Mouse (Mus musculus) cerebellum, adult 8-10 months (tissue): ENCODE data around the gene Baz2b.
"Not testable (repeated sequence)": the region's sequence is repeated elsewhere in the genome, so short reads cannot be mapped to it uniquely, and the experiment has no call there.

Source experiments
- DNase-seq: peaks from one replicate; pipeline ENCODE4 v3.0.0; 2022

Gene Baz2b

GRCm38 (mm10) chr2:60088785-60089527 lies 120.7 kb downstream of the Baz2b start:
- no peak for DNase-seq

- peak; percentile 23 for DNase-seq
These were observed 123.3 kb downstream of the Baz2b start for GRCm38 (mm10) chr2:60086197-60086903.

DNA sequence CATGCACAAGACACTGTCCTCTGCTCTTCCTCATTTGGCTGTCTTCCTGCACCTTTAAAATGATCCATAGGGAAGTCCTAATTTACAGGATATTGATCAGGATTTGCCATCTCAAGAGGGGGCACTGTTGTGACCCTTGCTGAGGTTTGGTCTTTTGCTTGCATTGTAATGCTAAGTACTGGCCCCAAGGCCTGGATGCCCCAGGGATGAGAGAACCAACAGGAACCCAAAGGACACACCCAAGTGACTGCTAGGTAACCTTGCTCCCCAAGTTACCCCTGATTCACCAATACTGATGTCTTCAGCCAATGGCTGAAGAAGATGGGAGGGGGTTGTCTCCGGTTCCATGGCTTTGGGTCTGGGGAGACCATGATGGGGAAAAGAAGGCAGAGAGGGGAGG lies 124.8 kb downstream of the Baz2b start:
- DNase-seq = no peak

DNA sequence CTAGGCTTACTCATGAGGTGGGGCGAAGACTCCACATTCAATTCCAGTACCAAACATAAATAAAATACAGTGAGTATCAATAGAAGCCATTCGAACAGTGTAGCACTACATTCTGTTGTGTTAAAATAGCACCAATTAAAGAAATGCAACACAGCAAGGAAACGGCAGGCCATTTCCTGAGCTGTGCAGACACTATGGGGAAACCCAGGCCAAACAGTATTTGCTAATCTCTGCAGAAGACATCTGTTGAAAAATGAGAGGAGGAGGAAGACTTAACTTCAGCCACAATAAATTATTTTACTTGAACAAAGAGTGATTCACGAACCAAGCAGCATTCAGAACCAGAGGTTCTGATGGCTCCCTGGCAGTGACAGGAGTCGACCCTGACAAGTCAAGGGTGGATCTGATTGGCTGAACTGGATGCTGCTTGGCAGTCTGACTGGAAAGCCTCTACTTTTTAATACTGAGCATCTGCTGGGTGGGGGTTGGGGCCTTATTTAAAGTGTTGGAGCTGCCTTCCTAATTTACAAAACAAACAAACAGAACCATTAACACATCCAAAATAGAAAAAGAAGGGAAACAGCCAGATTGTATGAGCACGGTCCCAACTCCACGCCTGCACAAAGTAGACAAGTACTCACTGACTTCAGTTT lies 126.5 kb downstream of the Baz2b start:
- DNase-seq = no peak

DNA sequence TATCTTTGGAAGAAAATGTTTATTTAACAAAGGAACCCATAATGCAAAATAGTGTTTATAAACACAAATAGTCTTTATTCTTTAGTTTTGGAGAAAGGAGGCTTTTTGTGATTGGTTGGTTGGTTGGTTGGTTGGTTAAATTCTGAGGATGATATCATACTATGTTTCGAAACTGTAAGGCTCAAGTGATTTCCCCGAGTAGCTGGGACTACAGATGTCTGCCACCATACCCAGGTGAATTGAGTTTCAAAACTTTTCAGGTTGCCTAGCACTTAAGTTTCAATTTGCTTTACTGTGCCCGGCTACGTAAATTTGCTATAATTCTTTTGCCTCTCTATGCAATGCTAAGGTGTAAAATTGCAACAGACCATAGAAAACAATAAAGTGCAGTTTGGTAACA lies 127.4 kb downstream of the Baz2b start:
- DNase-seq = no peak

DNA sequence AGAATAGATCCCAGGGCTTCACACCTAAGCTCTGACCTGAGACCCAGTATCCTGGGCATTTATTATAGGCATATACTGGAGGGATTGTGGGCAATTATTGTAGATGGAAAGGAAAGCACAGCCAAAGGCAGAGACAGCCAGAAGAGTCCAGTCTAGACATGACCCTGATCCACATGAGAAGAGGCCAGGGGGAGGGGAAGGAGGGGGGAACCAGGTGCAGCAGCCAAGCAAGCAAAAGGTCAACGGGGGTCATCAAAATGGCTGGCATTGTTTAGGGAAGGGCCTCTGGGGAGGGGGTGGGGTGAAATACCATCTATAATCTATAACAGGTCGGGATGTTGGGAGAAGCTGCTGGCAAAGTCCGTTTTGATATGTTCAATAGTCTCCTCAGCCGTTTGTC lies 128.8 kb downstream of the Baz2b start:
- DNase-seq = no peak

GRCm38 (mm10) chr2:60077631-60078030 lies 132.0 kb downstream of the Baz2b start:
- DNase-seq = no peak

- DNase-seq = no peak
These were observed 132.8 kb downstream of the Baz2b start for GRCm38 (mm10) chr2:60076800-60077199.

GRCm38 (mm10) chr2:60076025-60076424 lies 133.6 kb downstream of the Baz2b start:
- DNase-seq = no peak

DNA sequence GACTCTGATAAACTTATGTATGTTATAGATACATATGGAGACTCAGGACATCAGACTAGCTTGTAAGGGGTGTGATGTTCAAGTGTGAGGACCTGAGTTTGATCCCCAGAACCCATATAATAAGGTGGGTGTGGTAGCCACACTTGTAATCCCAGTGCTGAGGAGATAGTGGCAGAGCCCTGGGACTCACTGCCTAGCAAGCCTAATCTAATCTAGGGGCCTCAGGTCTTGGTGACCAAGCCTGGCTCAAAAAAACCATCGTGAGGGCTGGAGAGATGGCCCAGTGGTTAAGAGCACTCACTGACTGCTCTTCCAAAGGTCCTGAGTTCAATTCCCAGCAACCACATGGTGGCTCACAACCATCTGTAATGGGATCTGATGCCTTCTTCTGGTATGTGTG lies 135.8 kb downstream of the Baz2b start:
- DNase-seq = not testable (repeated sequence)

- DNase-seq = no peak
These were observed 137.8 kb downstream of the Baz2b start for GRCm38 (mm10) chr2:60071813-60072212.

- no peak for DNase-seq
These were observed 138.7 kb downstream of the Baz2b start for GRCm38 (mm10) chr2:60070938-60071337.

- DNase-seq = no peak
These were observed 141.2 kb downstream of the Baz2b start for GRCm38 (mm10) chr2:60068468-60068867.

DNA sequence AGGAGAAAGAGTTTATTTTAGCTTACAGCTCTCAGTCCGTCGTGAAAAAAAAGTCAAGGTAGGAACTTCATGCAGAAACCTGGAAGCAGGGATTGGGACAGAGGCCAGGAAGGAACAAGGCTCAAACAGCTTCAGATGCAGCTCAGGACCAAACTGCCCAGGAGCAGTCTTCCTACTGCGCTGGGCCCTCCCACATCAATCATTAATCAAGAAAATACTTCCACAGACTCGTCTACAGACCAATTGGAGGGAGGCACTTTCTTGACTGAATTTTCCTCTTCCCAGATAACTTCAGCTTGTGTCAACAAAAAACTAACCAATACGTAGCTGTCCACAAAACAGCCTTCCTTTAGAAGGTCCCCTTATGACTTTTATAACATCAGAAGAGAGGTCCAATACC lies 144.2 kb downstream of the Baz2b start:
- no peak for DNase-seq

GRCm38 (mm10) chr2:60060185-60060775 lies 149.4 kb downstream of the Baz2b start:
- no peak for DNase-seq

GRCm38 (mm10) chr2:60059300-60059699 lies 150.3 kb downstream of the Baz2b start:
- DNase-seq = no peak

DNA sequence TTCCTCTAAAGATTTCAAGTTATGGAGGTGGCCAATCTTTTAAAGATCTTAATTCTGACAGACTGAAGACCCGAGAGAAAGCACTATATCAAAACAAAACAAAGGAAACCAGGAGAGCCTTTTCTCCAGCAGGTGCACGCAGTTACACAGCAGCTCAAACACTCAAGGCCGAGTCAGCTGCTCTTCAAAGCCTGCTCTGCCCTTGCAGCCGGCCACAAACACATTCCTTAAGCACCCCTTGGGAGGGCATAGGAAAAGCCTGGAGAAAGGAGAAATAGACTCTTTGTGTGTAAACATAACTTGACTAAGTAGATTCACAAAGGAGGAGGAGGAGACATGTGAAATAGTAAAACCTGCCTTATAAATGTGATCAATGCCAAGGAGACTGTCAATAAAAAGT lies 153.6 kb downstream of the Baz2b start:
- no peak for DNase-seq

- DNase-seq = no peak
These were observed 154.7 kb downstream of the Baz2b start for GRCm38 (mm10) chr2:60054808-60055535.

- no peak for DNase-seq
These were observed 156.2 kb downstream of the Baz2b start for GRCm38 (mm10) chr2:60053222-60054010.

GRCm38 (mm10) chr2:60050667-60051460 lies 158.8 kb downstream of the Baz2b start:
- DNase-seq = no peak

- DNase-seq = no peak
These were observed 159.8 kb downstream of the Baz2b start for GRCm38 (mm10) chr2:60049889-60050288.
